Mouse (Mus musculus): ENCODE measurements at regions not wholly inside any gene's neighbourhood (a gene's known extent, or its start where the extent isn't known, plus 50 kb on each side); places are given as distances from the start of the nearest gene placed in this dataset.

GRCm38 (mm10) chr4:134990651-134991050 is 60.0 kb downstream of the Syf2 start:
- no peak for ATAC-seq (ENCODE audit: extremely low read depth, insufficient number of reproducible peaks, low FRiP score, poor library complexity, severe bottlenecking)

DNA sequence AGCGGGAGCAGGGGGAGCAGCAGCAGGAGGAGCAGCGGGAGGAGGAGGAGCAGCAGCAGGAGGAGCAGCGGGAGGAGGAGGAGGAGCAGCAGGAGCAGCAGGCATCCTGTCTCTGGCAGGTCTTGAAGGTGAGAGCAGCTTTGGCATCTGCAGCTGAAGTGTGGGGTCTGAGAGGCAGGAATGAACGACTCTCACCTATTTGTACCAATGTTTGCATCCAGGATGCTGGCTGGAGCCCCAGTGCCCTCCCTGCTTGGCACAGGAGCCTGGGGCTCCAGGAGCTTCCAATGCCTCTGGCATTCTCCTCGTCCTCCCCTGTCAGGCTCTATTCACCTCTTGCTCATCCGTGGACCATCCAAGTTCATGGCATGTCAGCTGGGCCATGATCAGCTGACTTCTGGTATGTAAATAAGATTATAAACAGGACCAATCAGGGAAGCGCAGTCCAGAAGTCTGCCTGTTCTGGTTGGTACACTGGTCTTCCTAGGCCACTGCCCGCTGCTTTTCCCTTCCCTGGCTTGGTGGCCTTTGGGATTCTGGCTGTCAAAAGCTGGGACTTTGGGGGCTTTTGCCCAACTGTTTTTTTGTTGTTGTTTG is 62.9 kb downstream of the Syf2 start:
- ATAC-seq (ENCODE audit: extremely low read depth, insufficient number of reproducible peaks, low FRiP score, poor library complexity, severe bottlenecking), result no peak

DNA sequence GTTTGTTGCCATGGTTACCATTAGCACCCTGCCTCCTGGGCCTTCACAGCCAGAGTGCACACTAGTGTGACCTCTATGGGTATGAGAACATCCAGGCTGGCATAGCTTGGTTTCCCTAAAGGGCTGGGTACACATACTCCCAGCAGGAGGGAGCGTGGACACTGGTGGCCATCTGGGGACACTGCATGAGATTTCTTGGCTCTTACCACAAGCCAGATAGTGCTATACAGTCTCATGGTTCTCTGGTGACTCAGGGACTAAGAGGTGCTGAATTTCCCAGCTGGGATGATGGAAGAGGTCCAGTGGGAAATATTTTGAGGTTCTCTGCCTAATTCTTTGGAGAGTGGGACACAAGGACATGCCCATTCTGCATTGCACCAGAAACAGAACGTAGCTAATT is 63.5 kb downstream of the Syf2 start:
- no peak for ATAC-seq (ENCODE audit: extremely low read depth, insufficient number of reproducible peaks, low FRiP score, poor library complexity, severe bottlenecking)

DNA sequence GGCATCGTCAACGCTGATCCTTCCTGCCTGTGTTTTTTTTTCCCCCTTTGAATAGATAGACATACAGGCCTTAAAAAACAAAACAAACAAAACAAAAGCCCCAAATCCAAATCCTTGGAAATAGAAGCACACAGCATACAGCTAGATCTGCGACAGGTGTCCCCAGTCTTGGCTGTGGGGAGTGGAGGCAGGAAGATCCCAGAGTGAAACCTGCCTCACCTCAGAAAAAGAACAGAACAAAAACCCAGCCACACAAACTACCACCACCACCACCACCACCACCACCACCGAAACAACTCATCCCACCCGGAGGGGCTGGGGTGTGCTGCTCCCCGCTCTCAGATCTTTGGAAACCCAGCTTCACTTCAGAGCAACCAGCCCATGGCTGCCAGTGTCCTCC is 64.0 kb downstream of the Syf2 start:
- ATAC-seq (ENCODE audit: extremely low read depth, insufficient number of reproducible peaks, low FRiP score, poor library complexity, severe bottlenecking), result no peak

GRCm38 (mm10) chr4:134995052-134995451 is 64.4 kb downstream of the Syf2 start:
- ATAC-seq (ENCODE audit: extremely low read depth, insufficient number of reproducible peaks, low FRiP score, poor library complexity, severe bottlenecking), result no peak

- no peak for ATAC-seq (ENCODE audit: extremely low read depth, insufficient number of reproducible peaks, low FRiP score, poor library complexity, severe bottlenecking)
These were observed 65.4 kb downstream of the Syf2 start for GRCm38 (mm10) chr4:134996121-134996520.

DNA sequence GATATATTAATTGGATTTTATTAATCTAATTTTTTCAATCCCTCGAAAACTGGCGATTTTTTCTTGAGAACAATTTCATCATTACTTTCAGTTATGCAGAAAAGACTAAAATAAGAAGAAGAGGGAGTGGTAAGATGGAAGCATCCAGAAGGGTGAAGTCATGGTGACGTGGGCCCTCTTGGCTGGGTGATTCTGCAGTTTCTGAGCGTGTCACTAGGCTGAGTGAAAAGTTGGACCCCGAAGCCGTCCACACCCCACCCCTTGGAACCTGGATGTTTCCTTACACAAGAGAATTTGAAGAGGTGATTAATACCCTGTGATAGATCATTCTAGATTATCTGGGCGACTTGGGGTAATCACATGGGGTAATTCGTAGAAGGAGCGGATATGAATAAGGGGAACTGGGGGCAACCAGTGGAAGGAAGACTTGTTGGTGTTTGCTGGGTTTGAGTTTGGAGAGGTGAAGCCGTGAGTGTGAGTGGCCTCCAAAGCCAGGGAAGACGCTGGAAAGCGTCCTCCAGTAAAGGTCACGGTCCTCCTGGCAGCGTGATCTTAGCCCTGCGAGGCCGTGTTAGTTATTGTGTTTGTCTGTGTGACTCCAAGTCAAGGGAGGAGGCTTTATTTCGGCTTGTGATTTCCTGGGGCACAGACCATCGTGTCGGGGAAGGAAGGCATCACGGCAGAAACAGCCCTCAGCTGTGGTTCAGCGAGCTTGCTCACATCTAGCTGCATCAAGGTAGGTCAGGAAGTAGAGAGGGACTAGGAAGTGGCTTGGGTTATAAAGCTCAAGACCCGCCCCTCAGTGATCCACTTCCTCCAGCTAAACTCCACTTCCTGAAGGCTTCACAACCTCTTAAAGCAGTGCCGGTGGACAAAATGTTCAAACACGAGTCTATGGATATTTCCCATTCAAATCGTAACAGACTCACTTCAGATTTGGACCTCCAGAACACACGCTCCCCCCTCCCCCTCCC is 67.0 kb downstream of the Syf2 start:
- ATAC-seq (ENCODE audit: extremely low read depth, insufficient number of reproducible peaks, low FRiP score, poor library complexity, severe bottlenecking), result no peak

DNA sequence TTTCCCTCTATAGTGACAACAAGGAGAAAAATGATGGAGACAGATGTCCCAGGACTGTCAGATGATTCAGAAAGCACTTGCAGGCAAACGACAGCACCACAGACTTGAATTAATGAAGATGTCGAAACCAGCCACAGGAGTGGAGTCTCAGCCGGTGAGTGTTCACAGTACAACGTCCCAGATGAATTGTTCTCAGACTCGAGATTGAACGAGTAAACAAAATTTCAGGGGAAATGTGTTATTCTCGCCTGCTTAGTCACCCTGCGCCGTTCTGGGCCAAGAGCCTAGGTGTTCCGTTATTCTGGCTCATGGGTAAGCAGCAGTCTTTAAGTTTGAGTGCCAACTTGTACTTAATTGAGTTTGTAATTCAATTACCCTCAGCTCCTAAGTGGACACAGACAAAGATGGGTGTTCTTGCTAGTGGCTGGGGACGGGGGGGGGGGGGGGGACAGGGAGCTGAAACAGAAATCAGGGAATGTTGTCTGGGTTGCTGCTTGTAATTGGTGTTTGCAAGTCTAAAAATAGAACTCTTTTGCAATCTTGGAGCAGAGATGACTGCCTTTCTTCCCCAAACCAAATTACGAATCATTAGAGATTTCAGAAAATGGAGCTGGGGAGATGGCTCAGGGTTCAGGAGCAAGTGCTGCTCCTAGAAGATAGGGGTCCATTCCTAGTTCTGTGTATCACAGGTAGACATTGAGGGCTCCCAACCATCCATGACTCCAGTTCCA is 68.4 kb downstream of the Syf2 start:
- ATAC-seq (ENCODE audit: extremely low read depth, insufficient number of reproducible peaks, low FRiP score, poor library complexity, severe bottlenecking), result no peak

- ATAC-seq (ENCODE audit: extremely low read depth, insufficient number of reproducible peaks, low FRiP score, poor library complexity, severe bottlenecking), result no peak
These were observed 71.6 kb downstream of the Syf2 start for GRCm38 (mm10) chr4:135002091-135002925.

DNA sequence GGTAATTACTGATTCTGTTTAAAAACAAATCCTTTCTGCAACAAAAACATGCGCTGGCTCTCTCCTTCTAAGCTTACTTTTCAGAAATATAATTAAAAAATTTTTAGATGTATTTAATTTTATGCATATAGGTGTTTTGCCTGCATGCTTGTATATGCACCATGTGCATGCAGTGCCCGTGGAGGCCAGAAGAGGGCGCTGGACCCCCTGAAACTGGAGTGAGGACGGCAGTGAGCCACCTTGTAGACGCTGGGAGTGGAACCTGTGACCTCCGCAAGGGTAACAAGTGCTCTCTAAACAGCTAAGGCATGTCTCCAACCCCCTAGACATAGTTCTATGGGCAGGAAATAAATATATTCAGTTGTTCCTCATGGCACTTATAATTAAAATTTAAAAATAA is 80.7 kb downstream of the Syf2 start:
- no peak for ATAC-seq (ENCODE audit: extremely low read depth, insufficient number of reproducible peaks, low FRiP score, poor library complexity, severe bottlenecking)

DNA sequence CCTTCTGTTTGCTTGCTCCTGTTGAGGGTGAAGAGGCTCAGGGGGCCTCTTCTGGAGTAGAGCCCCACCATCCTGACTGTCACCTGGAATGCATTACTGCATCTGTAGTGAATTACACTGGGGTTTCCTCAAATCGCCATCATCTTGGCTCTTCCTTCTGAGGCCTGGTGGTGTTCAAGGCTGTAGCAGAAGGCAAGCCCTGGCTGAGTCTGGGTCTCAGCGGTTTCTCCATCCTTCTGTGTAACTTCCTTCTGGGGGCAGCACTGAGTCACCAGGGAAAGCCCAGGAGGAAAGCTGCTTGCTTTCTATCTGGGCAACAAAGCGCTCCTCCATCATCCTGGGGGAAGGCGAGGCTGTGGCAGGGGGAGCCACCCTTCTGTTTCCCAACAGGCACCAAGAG is 82.2 kb downstream of the Syf2 start:
- ATAC-seq (ENCODE audit: extremely low read depth, insufficient number of reproducible peaks, low FRiP score, poor library complexity, severe bottlenecking), result no peak

GRCm38 (mm10) chr4:135013932-135014331 is 83.2 kb downstream of the Syf2 start:
- no peak for ATAC-seq (ENCODE audit: extremely low read depth, insufficient number of reproducible peaks, low FRiP score, poor library complexity, severe bottlenecking)

- ATAC-seq (ENCODE audit: extremely low read depth, insufficient number of reproducible peaks, low FRiP score, poor library complexity, severe bottlenecking), result peak; percentile 41; the same call in 1 of the 2 replicates
These were observed 87.3 kb downstream of the Syf2 start for GRCm38 (mm10) chr4:135018018-135018417.

DNA sequence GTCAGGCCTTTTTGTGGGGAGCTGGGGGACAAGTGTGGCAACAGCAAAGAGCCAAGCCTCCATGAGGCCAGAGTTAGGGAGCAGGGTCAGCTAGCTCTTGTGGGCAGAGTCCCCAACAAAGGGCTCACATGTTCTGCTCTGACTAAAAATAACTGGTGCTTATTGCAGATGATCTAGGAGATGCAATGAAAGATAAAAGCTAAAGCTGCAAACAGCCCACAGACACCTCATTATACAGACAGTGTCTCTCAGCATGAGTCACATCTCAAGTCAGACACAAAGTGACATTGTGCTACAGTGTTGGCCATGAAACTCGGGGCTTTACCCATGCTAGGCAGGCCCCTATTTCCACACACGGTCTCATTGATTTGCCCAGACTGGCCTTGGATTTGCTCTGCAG is 88.4 kb downstream of the Syf2 start:
- ATAC-seq (ENCODE audit: extremely low read depth, insufficient number of reproducible peaks, low FRiP score, poor library complexity, severe bottlenecking), result no peak

DNA sequence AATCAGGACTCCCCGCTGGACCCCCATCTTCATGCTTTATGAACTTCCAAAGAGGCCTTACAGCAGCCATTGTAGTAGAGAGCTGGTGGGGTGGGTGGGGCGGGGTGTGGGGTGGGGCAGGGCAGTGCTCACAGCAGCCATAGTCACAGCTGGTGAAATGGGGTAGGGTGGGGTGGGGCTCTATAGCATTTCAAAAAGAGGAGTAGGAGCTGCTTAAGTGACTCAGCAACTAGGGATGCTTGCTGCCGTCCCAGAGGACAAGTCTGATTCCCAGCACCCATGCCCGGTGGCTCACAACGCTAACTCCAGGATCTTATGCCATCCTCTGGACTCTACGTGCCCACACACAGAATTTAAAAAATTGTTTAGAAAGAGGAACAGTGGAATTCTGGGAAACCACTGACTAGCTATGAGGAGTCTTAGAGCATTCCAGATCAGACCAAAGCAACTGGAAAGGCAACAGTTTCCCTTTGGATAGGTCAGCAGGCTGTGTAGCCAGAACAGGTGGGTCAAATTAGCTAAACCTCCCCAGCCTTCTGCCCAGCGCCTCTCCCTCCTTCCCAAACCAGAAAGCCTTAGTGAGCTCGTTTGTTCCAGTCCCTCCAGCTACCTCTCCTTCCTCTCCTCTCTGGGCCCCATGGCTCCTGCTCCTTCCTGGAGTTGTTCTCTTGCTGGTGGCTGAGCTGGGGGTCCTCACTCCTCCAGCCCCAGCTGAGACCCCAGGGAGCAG is 89.7 kb downstream of the Syf2 start:
- no peak for ATAC-seq (ENCODE audit: extremely low read depth, insufficient number of reproducible peaks, low FRiP score, poor library complexity, severe bottlenecking)

- no peak for ATAC-seq (ENCODE audit: extremely low read depth, insufficient number of reproducible peaks, low FRiP score, poor library complexity, severe bottlenecking)
These were observed 92.5 kb downstream of the Syf2 start for GRCm38 (mm10) chr4:135023200-135023599.

DNA sequence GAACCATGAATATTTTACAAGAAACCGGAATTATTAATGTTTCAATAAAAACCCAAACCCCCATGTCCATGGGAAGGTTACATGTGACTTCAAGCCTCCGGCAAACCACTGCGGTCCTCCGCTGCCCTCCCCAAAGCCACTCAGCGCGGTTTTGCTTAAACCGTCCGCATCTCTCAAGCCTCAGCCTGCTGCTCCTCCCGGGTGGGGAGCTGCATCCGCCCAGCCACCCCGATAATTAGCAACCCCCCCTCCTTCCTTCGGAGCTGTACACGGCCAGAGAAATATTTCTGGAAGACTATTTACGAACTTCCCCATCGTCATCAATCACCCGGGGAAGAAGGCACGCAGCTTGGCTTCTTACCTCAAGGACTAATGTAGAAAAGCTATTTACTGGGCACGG is 94.7 kb upstream of the Runx3 start:
- ATAC-seq (ENCODE audit: extremely low read depth, insufficient number of reproducible peaks, low FRiP score, poor library complexity, severe bottlenecking), result no peak

- ATAC-seq (ENCODE audit: extremely low read depth, insufficient number of reproducible peaks, low FRiP score, poor library complexity, severe bottlenecking), result no peak
These were observed 93.3 kb upstream of the Runx3 start for GRCm38 (mm10) chr4:135027136-135027535.
